Mouse (Mus musculus) cerebellum, adult 9-10 months (tissue): Measurements from ENCODE around the gene Ntrk1.

Source experiments
- DNase-seq: peaks from one replicate; pipeline ENCODE4 v3.0.0; 2022

Ntrk1 gene

DNA sequence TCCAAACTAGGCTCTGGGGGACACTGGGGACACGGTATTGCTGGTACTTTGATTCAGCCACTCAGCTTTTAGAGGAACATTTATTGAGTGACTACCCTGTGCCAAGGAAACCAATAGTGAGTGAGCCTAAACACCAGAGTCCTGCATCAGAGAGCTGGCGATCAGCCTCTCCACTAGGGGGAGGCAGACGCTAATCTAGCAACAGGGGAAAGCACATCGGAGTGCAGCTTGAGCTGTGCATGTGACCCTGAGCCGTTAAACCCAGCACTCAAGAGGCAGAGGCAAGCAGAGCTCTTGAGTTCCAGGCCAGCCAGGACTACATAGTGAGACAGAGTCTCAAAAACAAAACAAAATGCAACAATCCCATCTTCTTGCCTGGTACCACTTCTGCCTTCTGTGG is 45.9 kb downstream of the Ntrk1 start:
- DNase-seq = no peak

DNA sequence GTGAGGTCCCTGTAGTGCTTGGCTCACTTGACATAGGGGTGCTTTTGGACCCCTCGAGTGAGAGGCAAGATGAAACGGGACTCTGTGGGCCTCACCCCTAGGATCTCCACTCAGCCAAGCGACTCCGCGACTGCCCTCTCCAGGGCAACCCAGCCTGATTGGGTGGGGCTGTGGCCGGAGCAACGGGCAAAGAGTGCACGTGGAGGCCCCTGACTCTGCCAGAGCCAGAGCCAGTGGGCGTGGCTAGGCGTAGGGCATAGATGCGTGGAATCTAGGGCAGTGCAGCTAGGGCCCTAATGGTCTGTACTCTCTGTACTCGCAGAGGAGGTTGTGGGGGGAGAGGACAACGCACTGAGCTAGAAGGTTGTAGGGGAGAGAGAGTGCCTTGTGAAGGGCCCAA is 46.5 kb downstream of the Ntrk1 start, which contains the start of gene Lrrc71:
Gene Lrrc71 (minus strand): TSS at position 195 of the 400 bp plus-strand sequence.
- DNase-seq = no peak

DNA sequence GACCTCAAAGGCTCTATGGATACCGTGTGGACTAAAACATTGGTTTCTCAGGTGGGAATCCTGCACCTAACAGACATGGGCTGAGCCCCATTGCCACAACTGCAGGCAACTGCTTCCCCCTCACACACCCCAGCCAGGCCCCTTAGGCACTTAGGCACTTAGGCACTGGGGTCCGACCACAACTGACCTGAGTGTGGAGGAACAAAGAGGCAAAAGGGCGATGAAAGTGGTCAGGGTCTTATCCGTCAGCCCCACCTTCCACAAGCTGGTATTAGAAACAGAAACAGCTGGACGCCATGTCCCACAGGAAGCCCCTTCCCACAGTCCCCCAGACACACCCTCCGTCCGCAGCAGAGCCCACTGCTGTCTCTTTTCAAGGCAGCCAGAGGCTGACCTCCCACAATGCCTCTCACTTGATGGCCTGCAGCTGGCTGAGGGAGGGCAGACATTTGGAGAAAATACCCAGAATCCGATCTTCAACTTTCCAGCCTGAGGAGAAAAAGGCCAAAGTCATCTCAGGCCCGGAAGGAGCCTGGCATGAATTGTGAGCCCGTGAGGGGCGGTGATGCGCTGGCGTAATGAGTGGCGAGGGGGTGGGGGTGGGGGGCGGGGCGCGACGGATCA is 49.8 kb downstream of the Ntrk1 start:
- DNase-seq = no peak

DNA sequence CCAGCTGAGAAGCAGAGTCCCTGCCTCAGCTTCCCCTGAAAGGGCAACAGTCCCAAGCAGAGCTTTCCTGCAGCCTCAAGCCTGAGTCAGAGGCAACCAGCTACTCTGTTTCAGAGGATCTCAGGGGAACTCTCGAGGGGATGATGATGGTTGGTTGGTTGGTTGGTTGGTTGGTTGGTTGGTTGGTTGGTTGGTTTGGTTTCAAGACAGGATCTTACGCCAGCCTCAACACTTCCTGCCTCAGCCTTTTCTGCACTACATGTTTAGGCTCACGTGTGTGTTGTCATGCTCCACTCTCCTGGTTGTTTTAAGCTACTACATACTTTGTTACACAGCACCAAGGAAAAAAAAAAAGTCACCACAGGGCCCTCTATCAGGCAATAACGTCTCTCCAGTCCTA is 51.0 kb downstream of the Ntrk1 start:
- DNase-seq = no peak

DNA sequence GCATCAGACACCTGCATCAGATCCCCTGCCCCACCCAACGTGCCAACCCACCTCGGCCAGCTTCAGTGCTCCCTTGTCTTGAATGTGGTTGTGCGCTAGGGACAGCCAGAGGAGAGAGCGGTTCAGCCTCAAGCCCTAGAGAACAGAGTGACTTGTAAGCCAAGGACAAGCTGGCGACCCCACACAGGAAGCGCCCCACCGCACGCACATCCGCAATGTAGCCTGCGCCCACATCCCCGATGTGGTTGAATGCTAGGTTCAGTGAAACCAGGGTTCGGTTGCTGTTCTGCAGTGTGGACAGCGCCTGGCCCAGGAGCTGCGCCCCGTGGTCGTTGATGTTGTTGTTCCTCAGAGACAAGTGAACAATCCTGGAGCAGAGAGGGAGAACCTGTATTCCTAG is 52.2 kb downstream of the Ntrk1 start:
- DNase-seq = no peak

DNA sequence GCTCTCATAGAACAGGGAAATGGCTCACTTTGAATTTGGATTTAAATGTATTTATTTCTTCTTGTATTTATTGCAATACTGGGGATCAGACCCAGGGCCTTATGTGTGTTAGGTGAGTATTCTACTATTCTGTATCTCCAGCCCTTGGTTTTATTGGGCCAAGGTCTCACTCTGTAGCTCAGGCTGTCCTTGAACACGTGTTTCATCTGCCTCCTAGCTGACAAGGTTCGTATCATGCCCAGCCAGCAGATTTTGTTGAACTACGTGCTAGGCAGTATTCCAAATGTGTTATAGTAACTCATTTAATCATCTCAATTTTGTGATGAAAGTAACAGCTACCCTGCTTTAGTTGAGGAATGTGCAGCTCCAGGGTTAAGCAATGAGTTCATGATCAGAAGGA is 52.9 kb downstream of the Ntrk1 start:
- no peak for DNase-seq

DNA sequence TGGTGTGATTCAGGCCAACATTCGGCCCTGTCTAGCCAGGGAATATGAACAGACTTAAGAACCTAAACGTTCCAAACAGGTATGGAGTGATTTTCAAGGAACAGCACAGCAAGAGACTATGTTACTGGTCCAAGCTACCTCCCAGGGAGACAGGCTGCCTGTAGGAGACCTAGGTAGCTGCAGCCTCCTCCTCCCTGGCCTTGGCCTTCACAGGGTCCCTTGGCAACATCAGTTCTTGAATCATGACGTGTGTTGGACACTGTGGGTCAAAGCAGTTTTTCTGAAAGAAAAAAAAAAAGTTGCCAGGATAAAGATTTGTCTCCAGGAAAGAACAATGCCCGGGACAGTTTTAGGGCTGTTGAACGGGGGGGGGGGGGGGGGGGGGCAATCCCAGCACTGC is 56.1 kb downstream of the Ntrk1 start:
- DNase-seq = no peak

DNA sequence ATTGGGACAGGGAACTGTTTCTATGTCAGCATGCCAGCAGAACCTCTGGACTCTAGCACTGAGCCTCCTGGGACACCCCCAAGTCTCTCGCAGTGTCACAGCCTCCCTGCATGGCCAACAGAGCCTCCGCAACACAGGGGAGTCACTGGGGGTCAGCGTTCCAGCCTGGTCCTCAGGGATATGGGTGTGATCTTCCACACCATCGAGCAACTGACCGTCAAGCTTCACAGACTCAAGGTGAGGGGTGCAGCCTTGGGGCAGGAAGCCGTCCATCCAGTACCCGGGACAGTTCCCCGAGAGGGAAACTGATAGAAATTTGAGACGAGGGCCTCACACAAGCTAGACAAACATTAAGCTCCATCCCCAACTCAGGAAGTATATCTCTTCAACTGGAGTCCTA is 59.6 kb downstream of the Ntrk1 start:
- no peak for DNase-seq

DNA sequence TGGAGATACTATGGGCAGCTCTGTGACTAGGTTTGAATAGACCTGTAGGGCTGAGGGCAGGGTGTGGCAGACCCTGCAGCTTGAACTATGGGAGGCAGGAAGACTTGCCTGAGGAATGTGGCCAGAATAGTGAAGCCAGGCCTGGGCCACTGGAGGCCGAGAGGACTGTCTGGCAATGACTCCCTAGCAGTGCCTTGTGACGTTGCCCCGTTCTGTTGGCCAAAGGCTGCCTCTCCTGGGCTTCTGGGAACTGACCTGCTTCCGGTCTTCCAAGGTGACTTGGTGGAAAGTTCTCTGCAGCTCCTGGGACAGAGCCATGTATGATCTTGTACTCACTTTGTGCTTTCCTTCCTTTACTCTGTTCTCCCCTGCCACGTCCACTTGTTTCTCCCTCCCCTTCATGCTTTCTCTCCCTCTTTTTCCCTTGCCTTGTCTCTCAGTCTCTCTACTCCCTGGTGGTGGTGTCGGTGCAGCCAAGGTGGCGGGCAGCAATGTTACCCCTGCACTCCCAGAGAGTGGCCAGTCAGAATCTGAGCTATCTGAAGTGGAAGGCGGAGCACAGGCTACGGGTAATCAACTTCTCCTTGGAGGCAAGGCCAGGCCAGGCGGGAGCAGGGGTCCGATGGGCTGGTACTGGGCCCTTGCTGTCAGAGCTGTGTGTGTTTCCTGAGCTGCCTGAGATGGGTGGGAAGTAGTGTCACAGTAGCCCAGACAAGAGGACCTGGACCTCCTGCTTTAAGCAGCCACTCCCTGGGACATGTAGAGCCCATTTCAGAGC is 60.8 kb downstream of the Ntrk1 start:
- no peak for DNase-seq

DNA sequence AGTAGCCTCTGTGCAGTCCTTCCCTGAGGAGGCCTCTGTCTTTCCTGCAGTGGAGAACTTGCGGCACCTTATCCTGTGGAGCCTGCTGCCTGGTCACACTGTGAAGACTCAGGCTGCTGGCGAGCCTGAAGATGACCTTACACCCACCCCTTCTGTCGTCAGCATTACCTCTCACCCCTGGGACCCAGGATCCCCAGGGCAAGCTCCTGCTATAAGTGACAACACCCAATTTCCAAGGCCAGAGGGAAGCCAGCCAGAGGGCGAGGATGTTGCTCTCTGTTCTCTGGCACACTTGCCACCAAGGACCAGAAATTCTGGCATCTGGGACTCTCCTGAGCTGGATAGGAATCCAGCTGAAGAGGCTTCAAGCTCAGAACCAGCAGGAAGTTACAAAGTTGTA is 61.9 kb downstream of the Ntrk1 start:
- DNase-seq = no peak

DNA sequence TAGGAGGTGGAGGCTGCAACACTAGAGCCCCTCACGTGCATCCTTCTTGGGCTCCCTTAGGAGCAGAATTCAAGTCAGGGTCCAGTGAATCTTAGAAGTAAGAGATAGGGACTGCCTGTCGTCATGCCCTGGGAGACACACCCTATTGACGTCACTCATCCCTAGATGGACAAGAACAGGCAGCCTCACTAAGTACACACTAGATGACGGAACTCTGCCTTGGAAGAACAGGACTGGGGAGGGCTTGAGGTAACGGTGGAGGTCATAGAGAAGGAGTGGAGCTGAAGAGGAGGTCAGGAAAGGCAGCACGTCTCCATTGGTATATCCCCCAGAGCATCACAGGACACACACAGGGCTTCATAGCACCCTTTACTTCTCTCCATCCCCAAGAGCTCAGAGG is 66.3 kb downstream of the Ntrk1 start:
- no peak for DNase-seq
